Mouse (Mus musculus) heart, embryonic 16.5 days (tissue): ENCODE measurements at regions not wholly inside any gene's neighbourhood (a gene's known extent, or its start where the extent isn't known, plus 50 kb on each side); places are given as distances from the start of the nearest gene placed in this dataset.

Experiments used
- ATAC-seq: fragments of 200-750 bp; cut with Nextera tagmentation; replicated peaks from 2 replicates; pipeline ENCODE4 v1.8.0; 2017; ENCODE audit warnings: moderate number of reproducible peaks; ENCODE audit not compliant: insufficient read depth, low FRiP score; ENCODE audit errors: extremely low read depth
- H3K27ac ChIP-seq: fragments of 300-500 bp; sonication (generic); 2 replicates; pipeline ENCODE4 v1.5.1; 2014; ENCODE audit warnings: mild to moderate bottlenecking, low read length, control low read depth, moderate library complexity
- H3K27me3 ChIP-seq: fragments of 300-500 bp; sonication (generic); 2 replicates; pipeline ENCODE4 v1.6.1; 2014; ENCODE audit warnings: low read length, mixed read lengths; ENCODE audit not compliant: control insufficient read depth, insufficient read depth
- H3K36me3 ChIP-seq: fragments of 300-500 bp; sonication (generic); 2 replicates; pipeline ENCODE4 v1.6.1; 2014; ENCODE audit not compliant: control insufficient read depth, insufficient read depth
- H3K4me1 ChIP-seq: fragments of 300-500 bp; sonication (generic); 2 replicates; pipeline ENCODE4 v1.6.1; 2014; ENCODE audit warnings: low read length, mixed read lengths; ENCODE audit not compliant: control insufficient read depth, insufficient read depth
- H3K4me2 ChIP-seq: fragments of 300-500 bp; sonication (generic); 2 replicates; pipeline ENCODE4 v1.6.1; 2014; ENCODE audit warnings: low read depth, mild to moderate bottlenecking, control low read depth, low read length
- H3K4me3 ChIP-seq: fragments of 300-500 bp; sonication (generic); 2 replicates; pipeline ENCODE4 v1.5.1; 2014; ENCODE audit warnings: mild to moderate bottlenecking, control low read depth, low read length
- H3K9ac ChIP-seq: fragments of 300-500 bp; sonication (generic); 2 replicates; pipeline ENCODE4 v1.6.1; 2014; ENCODE audit warnings: low read length, control low read depth
- H3K9me3 ChIP-seq: fragments of 300-500 bp; sonication (generic); replicated peaks from 2 replicates; pipeline ENCODE4 v1.6.1; 2016; ENCODE audit warnings: low read length; ENCODE audit not compliant: control insufficient read depth
- WGBS: fragments of 180-500 bp; shearing (Covaris S2); extraction: QIAGEN DNeasy Blood & Tissue Kit; methylation state at CpG from one replicate; pipeline ENCODE4 v1.1.7; 2014; 5-methylcytosine and 5-hydroxymethylcytosine counted together

GRCm38 (mm10) chr2:128318956-128319355 lies 193.1 kb downstream of the Bcl2l11 start:
- no peak overlapping the region for H3K4me3 ChIP-seq
- ATAC-seq: 0 out of 2 replicates have a peak, but pooled peaks have one; percentile 46
- no peak overlapping the region for H3K27ac ChIP-seq
- H3K4me1 ChIP-seq: peaks cover 34% of the 10 kb centered on the region
- no peak overlapping the region for H3K4me2 ChIP-seq
- H3K9me3 ChIP-seq: no peaks in the 10 kb centered on the region
- no peaks in the 10 kb centered on the region for H3K36me3 ChIP-seq
- H3K9ac ChIP-seq: no peak overlapping the region
- H3K27me3 ChIP-seq: no peaks in the 10 kb centered on the region
- 41% methylated on average over 5 of the region's 5 CpGs for WGBS

- no peaks in the 10 kb centered on the region for H3K27me3 ChIP-seq
- peak overlapping the region; percentile 81 for H3K27ac ChIP-seq
- H3K36me3 ChIP-seq: no peaks in the 10 kb centered on the region
- H3K9me3 ChIP-seq: no peaks in the 10 kb centered on the region
- WGBS: 29% methylated on average over 2 of the region's 2 CpGs
- H3K4me3 ChIP-seq: no peak overlapping the region
- peak; percentile 63 for ATAC-seq
- no peak overlapping the region for H3K4me2 ChIP-seq
- H3K9ac ChIP-seq: peak overlapping the region; percentile 49; the same call in 1 of the 2 replicates
- peaks cover 47% of the 10 kb centered on the region for H3K4me1 ChIP-seq
These were observed 195.6 kb downstream of the Bcl2l11 start for GRCm38 (mm10) chr2:128321475-128321874.

- no peaks in the 10 kb centered on the region for H3K9me3 ChIP-seq
- H3K27ac ChIP-seq: peak overlapping the region; percentile 62
- WGBS: 13% methylated on average over 13 of the region's 13 CpGs
- peaks cover 36% of the 10 kb centered on the region for H3K4me1 ChIP-seq
- no peaks in the 10 kb centered on the region for H3K27me3 ChIP-seq
- H3K4me2 ChIP-seq: peak overlapping the region; percentile 45
- peak; percentile 42 for ATAC-seq
- H3K36me3 ChIP-seq: no peaks in the 10 kb centered on the region
- no peak overlapping the region for H3K4me3 ChIP-seq
- peak overlapping the region; percentile 33; the same call in 1 of the 2 replicates for H3K9ac ChIP-seq
These were observed 198.6 kb downstream of the Bcl2l11 start for GRCm38 (mm10) chr2:128324256-128325096.

GRCm38 (mm10) chr2:128325097-128325421 lies 199.2 kb downstream of the Bcl2l11 start:
- Histone ChIP-seq H3K4me2 (no peak overlapping the region), H3K4me3 (no peak overlapping the region), H3K4me1 (peaks cover 35% of the 10 kb centered on the region), H3K9ac (no peak overlapping the region), H3K27ac (peak overlapping the region; percentile 62), H3K27me3 (no peaks in the 10 kb centered on the region), H3K36me3 (no peaks in the 10 kb centered on the region), H3K9me3 (no peaks in the 10 kb centered on the region)
- ATAC-seq: no peak
- 60% methylated on average over 4 of the region's 4 CpGs for WGBS

- Histone ChIP-seq H3K9me3 (no peaks in the 10 kb centered on the region), H3K27ac (no peak overlapping the region), H3K4me1 (peaks cover 35% of the 10 kb centered on the region), H3K4me2 (no peak overlapping the region), H3K9ac (no peak overlapping the region), H3K27me3 (no peaks in the 10 kb centered on the region), H3K36me3 (no peaks in the 10 kb centered on the region), H3K4me3 (no peak overlapping the region)
- 75% methylated on average over 4 of the region's 4 CpGs for WGBS
- no peak for ATAC-seq
These were observed 199.6 kb downstream of the Bcl2l11 start for GRCm38 (mm10) chr2:128325456-128325855.

GRCm38 (mm10) chr2:128330833-128331232 lies 205.0 kb downstream of the Bcl2l11 start:
- no peak for ATAC-seq
- H3K9ac ChIP-seq: no peak overlapping the region
- H3K36me3 ChIP-seq: no peaks in the 10 kb centered on the region
- WGBS: 80% methylated on average over 9 of the region's 9 CpGs
- no peak overlapping the region for H3K4me2 ChIP-seq
- H3K4me3 ChIP-seq: no peak overlapping the region
- H3K4me1 ChIP-seq: peaks cover 18% of the 10 kb centered on the region
- no peak overlapping the region for H3K27ac ChIP-seq
- H3K27me3 ChIP-seq: no peaks in the 10 kb centered on the region
- H3K9me3 ChIP-seq: no peaks in the 10 kb centered on the region

GRCm38 (mm10) chr2:128331275-128331674 lies 205.4 kb downstream of the Bcl2l11 start:
- no peaks in the 10 kb centered on the region for H3K36me3 ChIP-seq
- no peak overlapping the region for H3K4me2 ChIP-seq
- peaks cover 18% of the 10 kb centered on the region for H3K4me1 ChIP-seq
- no peak overlapping the region for H3K4me3 ChIP-seq
- no peak overlapping the region for H3K27ac ChIP-seq
- H3K27me3 ChIP-seq: no peaks in the 10 kb centered on the region
- WGBS: 85% methylated on average over 10 of the region's 10 CpGs
- no peak for ATAC-seq
- no peak overlapping the region for H3K9ac ChIP-seq
- no peaks in the 10 kb centered on the region for H3K9me3 ChIP-seq

GRCm38 (mm10) chr2:128331681-128332080 lies 205.8 kb downstream of the Bcl2l11 start:
- Histone ChIP-seq H3K4me1 (peaks cover 18% of the 10 kb centered on the region), H3K4me3 (no peak overlapping the region), H3K9ac (no peak overlapping the region), H3K27me3 (no peaks in the 10 kb centered on the region), H3K36me3 (no peaks in the 10 kb centered on the region), H3K27ac (no peak overlapping the region), H3K9me3 (no peaks in the 10 kb centered on the region), H3K4me2 (no peak overlapping the region)
- no peak for ATAC-seq
- 58% methylated on average over 8 of the region's 8 CpGs for WGBS

- H3K4me3 ChIP-seq: no peak overlapping the region
- no peaks in the 10 kb centered on the region for H3K36me3 ChIP-seq
- WGBS: 53% methylated on average over 10 of the region's 10 CpGs
- no peak; the same call in 1 of the 2 replicates for ATAC-seq
- H3K27me3 ChIP-seq: no peaks in the 10 kb centered on the region
- no peak overlapping the region; the same call in 1 of the 2 replicates for H3K9ac ChIP-seq
- H3K27ac ChIP-seq: peak overlapping the region; percentile 64
- peaks cover 25% of the 10 kb centered on the region for H3K4me1 ChIP-seq
- H3K9me3 ChIP-seq: no peaks in the 10 kb centered on the region
- H3K4me2 ChIP-seq: no peak overlapping the region
These were observed 207.7 kb downstream of the Bcl2l11 start for GRCm38 (mm10) chr2:128333401-128334142.
